Mouse (Mus musculus) megakaryocyte, embryonic 14.5 days (primary cell): ENCODE results near the gene Slc2a5.

ENCODE experiments used
- FLI1 ChIP-seq: IDR thresholded peaks from 2 replicates; pipeline ENCODE4 v1.6.1; 2012; ENCODE audit warnings: low read length, inconsistent platforms, mixed read lengths
- GATA1 ChIP-seq: IDR thresholded peaks from 3 replicates; pipeline ENCODE4 v1.6.1; 2012; ENCODE audit warnings: mixed read lengths, low read length, inconsistent platforms, borderline replicate concordance

GRCm38 (mm10) chr4:150094463-150094789, 24.7 kb upstream of the Slc2a5 start:
- no peak for TF ChIP-seq GATA1
- no peak for TF ChIP-seq FLI1
